Mouse (Mus musculus) layer of hippocampus, adult 2 months (tissue): ENCODE data around the gene Tef. TPM values are rescaled to one million over a fixed set of nuclear protein-coding genes. Genes with fewer than 3 reads are reported as not detected.

Experiments used
- DNase-seq, 2 experiments: peaks; one replicate each; pipeline ENCODE4 v3.0.0; 2022; ENCODE audit warnings: low spot score in 2 of 2
- H3K27ac ChIP-seq: fragments of 200-600 bp; 2 replicates; pipeline ENCODE4 v1.8.1; 2022
- H3K4me3 ChIP-seq: fragments of 200-600 bp; 2 replicates; pipeline ENCODE4 v1.8.1; 2022; ENCODE audit warnings: mild to moderate bottlenecking
- CTCF ChIP-seq: fragments of 200-600 bp; conservative IDR thresholded peaks from 2 replicates; pipeline ENCODE4 v1.8.1; 2022; ENCODE audit warnings: antibody characterized with exemption, mild to moderate bottlenecking, moderate library complexity
- total RNA-seq, 2 experiments: library from RNA; stranded (reverse); gene quantifications; 2 replicates each; pipeline ENCODE4 v1.2.3; 2021

Gene Tef
- total RNA-seq, 2 experiments from 2014 or later = 273 to 304 TPM

GRCm38 (mm10) chr15:81804172-81804571 is 2.0 kb downstream of the Tef start:
- TF ChIP-seq CTCF = no peak
- peak overlapping the region; percentile 98 for H3K27ac ChIP-seq
- DNase-seq = no peak
- H3K4me3 ChIP-seq = peak overlapping the region; percentile 93

DNA sequence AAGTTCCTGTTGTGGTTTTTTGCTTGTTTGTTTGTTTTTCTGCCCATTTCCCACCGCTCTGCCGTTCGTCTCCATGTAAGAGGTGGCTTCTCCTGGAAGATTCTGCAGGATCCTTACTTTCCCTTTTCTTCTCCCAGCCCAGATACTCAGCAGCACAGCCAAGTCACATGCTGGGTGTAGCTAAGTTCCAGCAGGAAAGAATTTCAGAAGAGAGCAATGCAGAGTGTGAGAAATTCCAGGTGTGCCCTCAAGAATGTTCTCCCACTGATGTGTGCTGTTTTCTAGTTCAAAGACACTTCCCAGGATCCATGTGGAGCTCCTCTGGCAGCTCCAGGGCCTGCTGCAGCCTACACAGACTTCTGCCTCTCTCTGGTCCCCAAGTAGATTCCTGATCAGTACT is 2.7 kb downstream of the Tef start:
- TF ChIP-seq CTCF = no peak
- H3K27ac ChIP-seq = peak overlapping the region; percentile 98
- DNase-seq = no peak

GRCm38 (mm10) chr15:81805624-81806023 is 3.4 kb downstream of the Tef start:
- no peak for DNase-seq
- Histone ChIP-seq H3K27ac (peak overlapping the region; percentile 98), H3K4me3 (peak overlapping the region; percentile 93)
- TF ChIP-seq CTCF = no peak

More for the DNA sequence above, 2.7 kb downstream of the Tef start:
- peak overlapping the region; percentile 93 for H3K4me3 ChIP-seq

GRCm38 (mm10) chr15:81806621-81807404 is 4.6 kb downstream of the Tef start:
- no peak for TF ChIP-seq CTCF
- no peak overlapping the region for H3K4me3 ChIP-seq
- peak overlapping the region; percentile 98; the same call in 1 of the 2 replicates for H3K27ac ChIP-seq
- no peak for DNase-seq

GRCm38 (mm10) chr15:81808799-81809198 is 6.6 kb downstream of the Tef start:
- peak overlapping the region; percentile 97 for H3K27ac ChIP-seq
- DNase-seq = no peak
- TF ChIP-seq CTCF = no peak
- no peak overlapping the region for H3K4me3 ChIP-seq

DNA sequence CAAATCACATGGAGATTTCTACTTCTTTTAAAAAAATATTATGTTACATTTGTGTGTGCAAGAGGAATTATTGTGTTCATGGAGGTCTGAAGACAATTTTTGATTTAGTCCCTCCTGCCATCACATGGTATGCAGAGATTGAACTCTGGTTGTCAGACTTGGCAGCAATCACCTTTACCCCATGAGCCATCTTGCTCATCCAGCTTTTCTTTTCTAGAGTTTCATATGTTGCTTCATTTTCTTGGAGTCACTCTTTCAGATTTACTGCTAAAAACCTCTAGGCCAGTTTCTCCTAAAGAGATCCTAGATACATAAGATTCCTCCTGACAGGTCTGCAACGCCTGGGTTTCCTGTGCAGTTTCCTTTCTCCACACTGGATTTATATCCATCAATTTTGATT is 7.3 kb downstream of the Tef start:
- H3K27ac ChIP-seq = peak overlapping the region; percentile 97
- TF ChIP-seq CTCF = no peak
- peak overlapping the region; percentile 64 for H3K4me3 ChIP-seq
- DNase-seq = no peak

GRCm38 (mm10) chr15:81810150-81810549 is 7.9 kb downstream of the Tef start:
- peak overlapping the region; percentile 97 for H3K27ac ChIP-seq
- TF ChIP-seq CTCF = 0 out of 2 replicates have a peak, but pooled peaks have one; percentile 8
- peak; percentile 72 to 81 for DNase-seq
- H3K4me3 ChIP-seq = peak overlapping the region; percentile 64

- Histone ChIP-seq H3K27ac (peak overlapping the region; percentile 97), H3K4me3 (peak overlapping the region; percentile 64)
- DNase-seq = peak; percentile 96 to 98
- TF ChIP-seq CTCF = no peak
These were observed 8.7 kb downstream of the Tef start for GRCm38 (mm10) chr15:81810671-81811598.

DNA sequence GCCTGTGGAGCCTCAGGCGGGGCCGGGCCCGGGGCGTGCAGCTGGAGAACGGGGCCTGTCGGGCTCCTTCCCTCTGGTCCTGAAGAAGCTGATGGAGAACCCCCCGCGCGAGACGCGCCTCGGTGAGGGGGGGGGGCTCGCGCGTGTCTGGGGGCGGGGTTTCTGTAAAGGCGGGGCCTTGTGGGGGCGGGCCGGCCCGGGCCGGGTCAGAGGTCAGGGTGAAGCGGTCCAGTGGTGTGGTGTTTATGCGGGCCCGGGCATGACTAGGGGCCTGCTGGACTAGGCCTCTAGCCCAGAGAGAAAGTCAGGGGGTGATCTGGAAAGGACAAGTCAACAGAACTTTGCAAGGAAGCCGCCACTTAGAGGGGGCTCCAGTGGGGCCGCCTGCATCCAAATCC is 9.4 kb downstream of the Tef start:
- no peak for TF ChIP-seq CTCF
- H3K27ac ChIP-seq = peak overlapping the region; percentile 97
- DNase-seq = no peak
- peak overlapping the region; percentile 64 for H3K4me3 ChIP-seq

- Histone ChIP-seq H3K4me3 (peak overlapping the region; percentile 64), H3K27ac (peak overlapping the region; percentile 97)
- 0 out of 2 replicates have a peak, but pooled peaks have one; percentile 28 for TF ChIP-seq CTCF
- peak in 1 of 2 experiments; percentile 37 for DNase-seq
These were observed 10.1 kb downstream of the Tef start for GRCm38 (mm10) chr15:81812287-81812686.

GRCm38 (mm10) chr15:81812696-81813631 is 10.7 kb downstream of the Tef start:
- no peak for TF ChIP-seq CTCF
- H3K4me3 ChIP-seq = peak overlapping the region; percentile 64
- peak overlapping the region; percentile 97 for H3K27ac ChIP-seq
- no peak for DNase-seq

- peak overlapping the region; percentile 5; the same call in 1 of the 2 replicates for H3K4me3 ChIP-seq
- no peak for TF ChIP-seq CTCF
- peak overlapping the region; percentile 97 for H3K27ac ChIP-seq
- no peak for DNase-seq
These were observed 11.9 kb downstream of the Tef start for GRCm38 (mm10) chr15:81813986-81814705.
